Comparison of ENCODE assay signal across 13 mouse cellular contexts in genomic region chr4:58534726-58535350, GRCm38 (mm10). TPM values are rescaled to one million over a fixed set of nuclear protein-coding genes. Genes with fewer than 3 reads are reported as not detected.
DNase-seq lines count a peak whose midpoint lies in the region; ATAC-seq lines count a peak whose summit lies in the region.
"Had no signal": no experiment of that assay in that cellular context is flagged by ENCODE, and none has a peak within 500 bp of the region (broad histone marks: within the 10 kb centered on the region; RNA-seq: fewer than 3 reads in every experiment).

No protein-coding gene starts in this region.

- WGBS in kidney, embryonic 16.5 days = 75% methylated on average over 15 of the region's 15 CpGs
- 65% methylated on average over 15 of the region's 15 CpGs for WGBS in intestine, embryonic 15.5 days
- WGBS in liver, embryonic 12.5 days (ENCODE audit: insufficient replicate concordance) = 78% methylated on average over 15 of the region's 15 CpGs

- peak; percentile 38 for DNase-seq in adrenal gland, postnatal 14 days
- DNase-seq in adrenal gland, postnatal 25 days = no peak
- DNase-seq in kidney, postnatal 4 days = no peak
- peak; percentile 60 for DNase-seq in 3T3-L1 (ENCODE audit: low read depth, low spot score)
- no peak for DNase-seq in right cerebral cortex, adult 18-20 months
- DNase-seq: cerebellum, postnatal 14 days; gastrocnemius, postnatal 10 days; kidney, adult 11 months; left cerebral cortex, postnatal 4 days had no signal

- no peak overlapping the region for H3K4me3 ChIP-seq in kidney, embryonic 16.5 days (ENCODE audit: low read length)
- H3K4me3 ChIP-seq in intestine, embryonic 15.5 days (replicated peaks) = no peak overlapping the region
- no peak overlapping the region for H3K4me3 ChIP-seq in liver, embryonic 12.5 days
- H3K4me3 ChIP-seq: myocyte had no signal

- H3K36me3 ChIP-seq in kidney, embryonic 16.5 days (ENCODE audit: insufficient read depth, low read length) = no peaks in the 10 kb centered on the region
- H3K36me3 ChIP-seq in intestine, embryonic 15.5 days = 0 out of 2 replicates have a peak, but pooled peaks cover 3% of the 10 kb centered on the region
- H3K36me3 ChIP-seq in liver, embryonic 12.5 days = no peaks in the 10 kb centered on the region

- H3K27me3 ChIP-seq in kidney, embryonic 16.5 days (ENCODE audit: insufficient read depth, low read length) = no peaks in the 10 kb centered on the region
- no peaks in the 10 kb centered on the region for H3K27me3 ChIP-seq in intestine, embryonic 15.5 days (replicated peaks)
- H3K27me3 ChIP-seq in liver, embryonic 12.5 days (replicated peaks) = no peaks in the 10 kb centered on the region

- no peak overlapping the region for H3K9ac ChIP-seq in kidney, embryonic 16.5 days (replicated peaks; ENCODE audit: low read length)
- no peak overlapping the region for H3K9ac ChIP-seq in intestine, embryonic 15.5 days
- no peak overlapping the region for H3K9ac ChIP-seq in liver, embryonic 12.5 days

- H3K9me3 ChIP-seq in kidney, embryonic 16.5 days (ENCODE audit: low read length) = peaks cover 4% of the 10 kb centered on the region; the same call in 1 of the 2 replicates
- no peaks in the 10 kb centered on the region for H3K9me3 ChIP-seq in intestine, embryonic 15.5 days
- no peaks in the 10 kb centered on the region for H3K9me3 ChIP-seq in liver, embryonic 12.5 days (replicated peaks)

- ATAC-seq in kidney, embryonic 16.5 days (ENCODE audit: low FRiP score, low TSS enrichment) = no peak
- peak; percentile 19; the same call in 1 of the 2 replicates for ATAC-seq in intestine, embryonic 15.5 days
- ATAC-seq in liver, embryonic 12.5 days = no peak

- no peak overlapping the region for H3K27ac ChIP-seq in kidney, embryonic 16.5 days (ENCODE audit: low read length)
- H3K27ac ChIP-seq in intestine, embryonic 15.5 days = no peak overlapping the region
- no peak overlapping the region for H3K27ac ChIP-seq in liver, embryonic 12.5 days

- H3K4me2 ChIP-seq in kidney, embryonic 16.5 days (replicated peaks; ENCODE audit: low read depth, low read length) = 0 out of 2 replicates have a peak overlapping the region, but pooled peaks have one; percentile 32
- peak overlapping the region; percentile 25; the same call in 1 of the 2 replicates for H3K4me2 ChIP-seq in intestine, embryonic 15.5 days (replicated peaks)
- H3K4me2 ChIP-seq in liver, embryonic 12.5 days = no peak overlapping the region

- H3K4me1 ChIP-seq in kidney, embryonic 16.5 days (ENCODE audit: insufficient read depth, low read length) = peaks cover 20% of the 10 kb centered on the region
- peaks cover 18% of the 10 kb centered on the region for H3K4me1 ChIP-seq in intestine, embryonic 15.5 days (replicated peaks)
- 0 out of 2 replicates have a peak, but pooled peaks cover 4% of the 10 kb centered on the region for H3K4me1 ChIP-seq in liver, embryonic 12.5 days

RNA-seq across cellular contexts. Expression of gene Lpar1, which starts 18.9 kb away (rescaled TPM):
- 15.2 and 28.7 TPM in 2 replicates for total RNA-seq in adrenal gland, postnatal 14 days (2021)
- 12.1 and 14.8 TPM in 2 replicates for total RNA-seq in adrenal gland, postnatal 25 days (2021)
- polyA plus RNA-seq in kidney, embryonic 16.5 days (2015; fragmentation: Nextera tagmentation; extraction: Ambion mirVana) = 36.2 and 37.0 TPM in 2 replicates
- polyA plus RNA-seq in intestine, embryonic 15.5 days (2015; fragmentation: Nextera tagmentation; extraction: Ambion mirVana) = 50.0 and 55.9 TPM in 2 replicates
- 8.8 and 10.9 TPM in 2 replicates for polyA plus RNA-seq in liver, embryonic 12.5 days (2016; fragmentation: Nextera tagmentation; extraction: Ambion mirVana)

Comparison
In these comparisons a context has a peak if more than half of its experiments do, and no peak if none do; other contexts are left out.
1. DNase-seq: peak in adrenal gland, postnatal 14 days (single experiment) and 3T3-L1 (single experiment); none in adrenal gland, postnatal 25 days (single experiment), kidney, postnatal 4 days (0 of 2) and right cerebral cortex, adult 18-20 months (single experiment).